Mouse (Mus musculus): ENCODE results near the gene Trim11. TPM values are rescaled to one million over a fixed set of nuclear protein-coding genes. Genes with fewer than 3 reads are reported as not detected.

Gene Trim11
- 10 to 100 TPM; 11.9 to 14.0 TPM for total RNA-seq (2021)
- 14.3 and 19.4 TPM in 2 replicates for polyA plus RNA-seq (2012; rRNA removed)
- long read RNA-seq, partial matches to known transcripts = 1 of 16 reads
- long read RNA-seq, other reads (novel, unspliced or antisense) = 15 of 16 reads

DNA sequence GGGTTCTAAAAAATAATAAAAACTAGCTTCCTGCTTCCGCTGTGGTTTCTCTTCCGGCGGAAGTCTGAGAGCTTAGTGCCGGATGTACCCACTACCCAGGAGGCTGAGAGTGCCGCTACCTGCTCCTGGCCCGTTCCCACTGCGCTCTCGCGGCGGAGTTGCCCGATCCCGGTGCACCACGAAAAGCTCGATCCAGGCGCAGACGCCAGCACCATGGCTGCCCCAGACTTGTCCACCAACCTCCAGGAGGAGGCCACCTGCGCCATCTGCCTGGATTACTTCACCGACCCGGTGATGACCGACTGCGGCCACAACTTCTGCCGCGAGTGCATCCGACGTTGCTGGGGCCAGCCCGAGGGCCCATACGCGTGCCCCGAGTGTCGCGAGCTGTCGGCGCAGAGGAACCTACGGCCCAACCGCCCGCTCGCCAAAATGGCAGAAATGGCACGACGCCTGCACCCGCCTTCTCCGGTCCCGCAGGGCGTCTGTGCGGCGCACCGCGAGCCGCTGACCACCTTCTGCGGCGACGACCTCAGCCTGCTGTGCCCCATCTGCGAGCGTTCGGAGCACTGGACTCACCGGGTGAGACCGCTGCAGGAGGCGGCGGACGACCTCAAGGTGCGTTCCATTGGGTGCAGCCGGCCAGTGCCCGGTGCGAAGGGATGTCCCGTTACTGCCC lies at the start of gene Trim11:
Trim11 (plus strand) TSS at position 67 of the 679 bp plus-strand sequence.
- intact Hi-C loops (cut with DNase I) = loop anchor here (1.0 to 10.0 kb wide), 3 partner anchors 19 to 227 kb away; partner anchors contain the start of genes 2310033P09Rik and Mrpl55
- peak; percentile 86 for TF ChIP-seq POLR2A (IDR thresholded peaks at IDR 0.05; ENCODE audit: insufficient read depth, low read depth, low read length)
- TF ChIP-seq EP300 (IDR thresholded peaks at IDR 0.05; ENCODE audit: insufficient read depth, low read depth, low read length) = 0 out of 2 replicates have a peak, but pooled peaks have one; percentile 54
- peak; percentile 5; the same call in 1 of the 2 replicates for TF ChIP-seq CTCF (IDR thresholded peaks at IDR 0.05)
- DNase-seq = peak; percentile 73 to 81
- under 1% methylated on average over 64 of the region's 64 CpGs for WGBS
- H3K27me3 ChIP-seq (ENCODE audit: control insufficient read depth, insufficient read depth, low read length) = no peaks in the 10 kb centered on the region
- peaks cover 6% of the 10 kb centered on the region for H3K36me3 ChIP-seq (ENCODE audit: control insufficient read depth, insufficient read depth, low read length)
- H3K4me3 ChIP-seq = peak within 1 kb of the TSS; percentile 95
- peak within 1 kb of the TSS; percentile 92 for H3K27ac ChIP-seq
- H3K4me1 ChIP-seq (ENCODE audit: control insufficient read depth, insufficient read depth, low read length) = peaks cover 20% of the 10 kb centered on the region
- H3K79me2 ChIP-seq (replicated peaks; ENCODE audit: control insufficient read depth, insufficient read depth, low read length) = peaks cover 7% of the 10 kb centered on the region
- peak within 1 kb of the TSS; percentile 90 for H3K9ac ChIP-seq (ENCODE audit: low read depth, low read length)

DNA sequence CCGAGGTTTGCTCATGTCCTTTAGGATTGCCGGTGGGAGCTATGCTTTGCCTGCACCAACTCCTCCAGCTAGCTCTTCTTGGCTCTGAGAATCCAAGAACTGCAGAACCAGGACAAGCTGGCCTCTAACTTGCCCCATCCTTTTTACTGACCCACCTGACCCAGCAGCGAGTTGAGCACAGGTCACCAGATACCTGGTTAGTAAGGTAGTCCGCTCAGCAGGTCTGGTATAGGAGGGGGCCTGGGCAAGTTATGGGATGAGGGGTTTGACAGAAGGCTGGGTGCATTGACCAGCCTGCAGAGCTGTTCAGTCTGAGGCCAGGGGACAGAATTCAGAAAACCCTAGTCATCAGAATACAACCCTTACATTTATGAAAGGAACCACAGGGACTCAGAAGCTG lies 48.8 kb upstream of the Trim11 start:
- TF ChIP-seq EP300 (IDR thresholded peaks at IDR 0.05; ENCODE audit: insufficient read depth, low read depth, low read length) (no peak), CTCF (IDR thresholded peaks at IDR 0.05) (no peak), POLR2A (IDR thresholded peaks at IDR 0.05; ENCODE audit: insufficient read depth, low read depth, low read length) (no peak)
- no peak for DNase-seq
- Histone ChIP-seq H3K79me2 (replicated peaks; ENCODE audit: control insufficient read depth, insufficient read depth, low read length) (no peaks in the 10 kb centered on the region), H3K36me3 (ENCODE audit: control insufficient read depth, insufficient read depth, low read length) (no peaks in the 10 kb centered on the region), H3K27ac (no peak overlapping the region), H3K4me1 (ENCODE audit: control insufficient read depth, insufficient read depth, low read length) (peaks cover 3% of the 10 kb centered on the region), H3K4me3 (no peak overlapping the region), H3K9ac (ENCODE audit: low read depth, low read length) (no peak overlapping the region), H3K27me3 (ENCODE audit: control insufficient read depth, insufficient read depth, low read length) (no peaks in the 10 kb centered on the region)
- intact Hi-C loops (cut with DNase I) = loop anchor here (2.0 to 5.0 kb wide), 2 partner anchors 26 to 368 kb away; partner anchors contain the start of genes Hist3h2a and Trim17
- 74% methylated on average over 4 of the region's 4 CpGs for WGBS

DNA sequence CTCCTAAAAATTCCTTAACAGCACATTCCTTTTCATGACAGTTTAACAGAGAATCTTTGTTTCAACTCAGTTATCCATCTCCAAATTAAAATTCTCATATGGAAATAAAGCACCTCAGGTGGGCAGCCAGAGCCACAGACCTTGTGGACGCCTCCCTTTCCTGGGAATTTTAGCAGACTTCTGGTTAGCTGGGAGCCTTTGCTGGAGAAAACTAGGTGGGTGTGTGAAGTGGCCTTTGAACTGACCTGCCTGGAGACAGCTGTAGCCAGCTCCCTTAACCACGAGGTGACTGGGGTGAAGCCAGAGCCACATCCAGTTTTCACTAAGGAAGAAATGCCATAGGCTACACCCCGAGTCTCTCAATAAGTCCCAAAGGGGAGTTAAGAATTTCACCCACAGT lies 48.3 kb upstream of the Trim11 start:
- TF ChIP-seq CTCF (IDR thresholded peaks at IDR 0.05) (no peak), POLR2A (IDR thresholded peaks at IDR 0.05; ENCODE audit: insufficient read depth, low read depth, low read length) (no peak), EP300 (IDR thresholded peaks at IDR 0.05; ENCODE audit: insufficient read depth, low read depth, low read length) (no peak)
- intact Hi-C loops (cut with DNase I) = loop anchor here (2.0 to 5.0 kb wide), 2 partner anchors 25 to 368 kb away; partner anchors contain the start of genes Hist3h2a and Trim17
- Histone ChIP-seq H3K9ac (ENCODE audit: low read depth, low read length) (no peak overlapping the region), H3K4me1 (ENCODE audit: control insufficient read depth, insufficient read depth, low read length) (peaks cover 3% of the 10 kb centered on the region), H3K27me3 (ENCODE audit: control insufficient read depth, insufficient read depth, low read length) (no peaks in the 10 kb centered on the region), H3K36me3 (ENCODE audit: control insufficient read depth, insufficient read depth, low read length) (no peaks in the 10 kb centered on the region), H3K27ac (no peak overlapping the region), H3K4me3 (no peak overlapping the region), H3K79me2 (replicated peaks; ENCODE audit: control insufficient read depth, insufficient read depth, low read length) (no peaks in the 10 kb centered on the region)
- 44% methylated on average over 3 of the region's 3 CpGs for WGBS
- no peak for DNase-seq

DNA sequence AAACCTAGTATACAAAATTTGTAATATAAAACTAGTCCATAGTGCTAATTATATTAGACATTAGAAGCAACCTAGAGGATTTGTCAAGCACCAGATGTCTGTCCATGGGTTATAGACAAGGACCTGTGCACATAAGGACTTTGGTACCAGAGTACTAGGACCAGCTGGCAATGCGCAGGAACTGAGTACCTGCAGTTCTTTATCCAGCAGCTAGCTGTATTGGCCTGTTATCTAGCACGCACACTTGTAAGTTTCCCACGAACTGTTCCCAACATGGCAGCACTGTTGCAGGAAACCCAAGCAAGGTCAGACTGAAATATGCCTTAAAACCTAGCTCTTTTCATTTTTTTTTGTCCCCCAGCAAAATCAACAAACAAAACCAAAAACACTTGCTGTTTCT lies 47.6 kb upstream of the Trim11 start:
- 83% methylated on average over 3 of the region's 3 CpGs for WGBS
- Histone ChIP-seq H3K9ac (ENCODE audit: low read depth, low read length) (no peak overlapping the region), H3K27ac (no peak overlapping the region), H3K27me3 (ENCODE audit: control insufficient read depth, insufficient read depth, low read length) (no peaks in the 10 kb centered on the region), H3K79me2 (replicated peaks; ENCODE audit: control insufficient read depth, insufficient read depth, low read length) (no peaks in the 10 kb centered on the region), H3K4me1 (ENCODE audit: control insufficient read depth, insufficient read depth, low read length) (peaks cover 3% of the 10 kb centered on the region), H3K36me3 (ENCODE audit: control insufficient read depth, insufficient read depth, low read length) (no peaks in the 10 kb centered on the region), H3K4me3 (no peak overlapping the region)
- intact Hi-C loops (cut with DNase I) = no loop called here
- DNase-seq = no peak
- TF ChIP-seq POLR2A (IDR thresholded peaks at IDR 0.05; ENCODE audit: insufficient read depth, low read depth, low read length) = no peak
- TF ChIP-seq EP300 (IDR thresholded peaks at IDR 0.05; ENCODE audit: insufficient read depth, low read depth, low read length) = no peak
- TF ChIP-seq CTCF (IDR thresholded peaks at IDR 0.05) = no peak

DNA sequence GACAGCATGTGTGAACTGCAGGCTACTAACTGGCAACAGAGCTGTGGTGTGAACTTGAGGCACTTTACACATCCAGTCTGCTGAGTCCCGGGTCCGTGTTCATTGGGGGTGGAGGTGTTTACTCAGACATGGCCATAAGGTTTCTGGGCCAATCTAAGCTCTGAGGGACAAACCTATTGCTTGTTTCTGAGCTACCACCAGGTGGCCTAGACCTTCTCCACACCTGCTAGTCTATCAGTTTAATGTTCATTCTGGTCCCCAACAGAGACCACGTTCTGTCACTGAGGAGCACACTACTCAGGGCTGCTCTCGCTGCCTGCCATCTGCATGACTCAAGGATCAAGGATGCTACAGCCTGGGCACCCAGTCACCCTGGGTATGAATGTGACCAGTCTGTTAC lies 46.3 kb upstream of the Trim11 start:
- no peak overlapping the region for H3K27ac ChIP-seq
- H3K9ac ChIP-seq (ENCODE audit: low read depth, low read length) = no peak overlapping the region
- no peak overlapping the region for H3K4me3 ChIP-seq
- H3K4me1 ChIP-seq (ENCODE audit: control insufficient read depth, insufficient read depth, low read length) = peaks cover 3% of the 10 kb centered on the region
- DNase-seq = no peak
- no peaks in the 10 kb centered on the region for H3K79me2 ChIP-seq (replicated peaks; ENCODE audit: control insufficient read depth, insufficient read depth, low read length)
- WGBS = 63% methylated on average over 4 of the region's 4 CpGs
- H3K27me3 ChIP-seq (ENCODE audit: control insufficient read depth, insufficient read depth, low read length) = no peaks in the 10 kb centered on the region
- no peaks in the 10 kb centered on the region for H3K36me3 ChIP-seq (ENCODE audit: control insufficient read depth, insufficient read depth, low read length)
- intact Hi-C loops (cut with DNase I) = no loop called here
- TF ChIP-seq CTCF (IDR thresholded peaks at IDR 0.05) (peak; percentile 26; the same call in 1 of the 2 replicates), EP300 (IDR thresholded peaks at IDR 0.05; ENCODE audit: insufficient read depth, low read depth, low read length) (no peak)

DNA sequence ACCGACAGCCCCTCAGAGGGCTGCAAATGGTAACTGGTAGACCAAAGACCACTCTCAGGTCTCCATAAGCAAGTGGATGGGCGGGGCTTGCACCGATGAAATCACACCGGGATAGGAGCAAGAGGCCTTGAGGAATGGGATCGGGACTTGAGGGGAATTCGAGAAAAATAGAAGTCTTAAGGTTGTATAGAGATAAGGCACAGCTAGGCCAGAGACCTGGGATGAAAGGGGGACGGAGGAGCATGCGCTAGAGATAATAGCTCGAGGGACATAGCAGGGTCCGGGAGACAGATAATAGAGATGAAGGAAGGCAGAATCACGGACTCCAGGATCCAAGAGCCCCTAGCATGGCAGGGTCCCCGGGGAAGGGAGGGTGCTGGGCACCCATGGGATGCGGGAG lies 40.0 kb upstream of the Trim11 start:
- WGBS = 3% methylated on average over 13 of the region's 13 CpGs
- intact Hi-C loops (cut with DNase I) = loop anchor here (2.0 kb wide), 1 partner anchor 15 kb away; no protein-coding TSS in a partner anchor
- no peaks in the 10 kb centered on the region for H3K27me3 ChIP-seq (ENCODE audit: control insufficient read depth, insufficient read depth, low read length)
- DNase-seq = no peak
- no peaks in the 10 kb centered on the region for H3K79me2 ChIP-seq (replicated peaks; ENCODE audit: control insufficient read depth, insufficient read depth, low read length)
- peak overlapping the region; percentile 92 for H3K9ac ChIP-seq (ENCODE audit: low read depth, low read length)
- TF ChIP-seq EP300 (IDR thresholded peaks at IDR 0.05; ENCODE audit: insufficient read depth, low read depth, low read length) (no peak), CTCF (IDR thresholded peaks at IDR 0.05) (no peak), POLR2A (IDR thresholded peaks at IDR 0.05; ENCODE audit: insufficient read depth, low read depth, low read length) (no peak)
- H3K4me3 ChIP-seq = peak overlapping the region; percentile 69
- H3K4me1 ChIP-seq (ENCODE audit: control insufficient read depth, insufficient read depth, low read length) = peaks cover 7% of the 10 kb centered on the region
- peaks cover 6% of the 10 kb centered on the region for H3K36me3 ChIP-seq (ENCODE audit: control insufficient read depth, insufficient read depth, low read length)
- H3K27ac ChIP-seq = peak overlapping the region; percentile 90

Measured in heart, adult 2 months (tissue).